Mouse (Mus musculus) kidney, adult 10 weeks (tissue): Measurements from ENCODE around the gene Rabgef1. TPM values are rescaled to one million over a fixed set of nuclear protein-coding genes. Genes with fewer than 3 reads are reported as not detected.

ENCODE experiments used
- polyA plus RNA-seq: library from polyadenylated mRNA; stranded (reverse); fragments of 350-450 nt; fragmentation: Illumina TruSeq; extraction: RNeasy Lipid Tissue Mini Kit (QIAGEN cat#74804); gene quantifications from one replicate; pipeline ENCODE4 v1.2.3, GENCODE M21; 2014; ENCODE audit warnings: low read depth, low replicate concordance

Gene Rabgef1
- polyA plus RNA-seq = 25.6 TPM

GRCm38 (mm10) chr5:130171423-130171954 lies at the start of gene Rabgef1:
Rabgef1 (plus strand) TSS chr5:130171798.

GRCm38 (mm10) chr5:130144334-130145312 lies 27.0 kb upstream of the Rabgef1 start, which contains the start of gene Kctd7:
Kctd7 (plus strand) TSS chr5:130144861.

GRCm38 (mm10) chr5:130216781-130217180 lies 45.2 kb downstream of the Rabgef1 start, which contains the start of gene Tmem248:
Tmem248 (plus strand) TSS chr5:130217081.

GRCm38 (mm10) chr5:130255017-130255720 lies 83.6 kb downstream of the Rabgef1 start, which contains the start of the genes Sbds and Tyw1:
Sbds (minus strand) TSS chr5:130255530.
Tyw1 (plus strand) TSS chr5:130255619.

Other genes starting within 250 kb of the Rabgef1 start
- gene Vkorc1l1, start 229.8 kb upstream of the Rabgef1 start, polyA plus RNA-seq = 48.9 TPM
- 13.2 TPM for gene Gusb, start 168.7 kb upstream of the Rabgef1 start, polyA plus RNA-seq
- 15.5 TPM for gene Asl, start 142.6 kb upstream of the Rabgef1 start, polyA plus RNA-seq
- 16.0 TPM for gene Crcp, start 142.5 kb upstream of the Rabgef1 start, polyA plus RNA-seq
- gene Tpst1, start 98.5 kb upstream of the Rabgef1 start, polyA plus RNA-seq = 6.8 TPM
- 1.2 TPM for gene Kctd7, start 26.9 kb upstream of the Rabgef1 start, polyA plus RNA-seq
- gene Tmem248, start 45.3 kb downstream of the Rabgef1 start, polyA plus RNA-seq = 33.4 TPM
- gene Sbds, start 83.7 kb downstream of the Rabgef1 start, polyA plus RNA-seq = 88.7 TPM
- 1.6 TPM for gene Tyw1, start 83.8 kb downstream of the Rabgef1 start, polyA plus RNA-seq
- gene Caln1, start 197.7 kb downstream of the Rabgef1 start, polyA plus RNA-seq = 0.08 TPM
- not detected for gene A330070K13Rik, start 212.8 kb downstream of the Rabgef1 start, polyA plus RNA-seq